Mouse (Mus musculus) kidney, embryonic 15.5 days (tissue): ENCODE measurements around the gene Kif17. TPM values are rescaled to one million over a fixed set of nuclear protein-coding genes. Genes with fewer than 3 reads are reported as not detected.

Experiments used
- ATAC-seq: fragments of 200-750 bp; cut with Nextera tagmentation; replicated peaks from 2 replicates; pipeline ENCODE4 v1.8.0; 2017; ENCODE audit warnings: moderate TSS enrichment; ENCODE audit not compliant: low FRiP score
- H3K27ac ChIP-seq: fragments of 300-500 bp; sonication (generic); 2 replicates; pipeline ENCODE4 v1.5.1; 2015; ENCODE audit warnings: mild to moderate bottlenecking, inconsistent platforms
- H3K27me3 ChIP-seq: fragments of 300-500 bp; sonication (generic); 2 replicates; pipeline ENCODE4 v1.6.1; 2015; ENCODE audit warnings: inconsistent platforms
- H3K36me3 ChIP-seq: fragments of 300-500 bp; sonication (generic); 2 replicates; pipeline ENCODE4 v1.6.1; 2015; ENCODE audit warnings: inconsistent platforms
- H3K4me1 ChIP-seq: fragments of 300-500 bp; sonication (generic); 2 replicates; pipeline ENCODE4 v1.6.1; 2015; ENCODE audit warnings: inconsistent platforms
- H3K4me2 ChIP-seq: fragments of 300-500 bp; sonication (generic); 2 replicates; pipeline ENCODE4 v1.6.1; 2015; ENCODE audit warnings: moderate library complexity, mild to moderate bottlenecking, inconsistent platforms
- H3K4me3 ChIP-seq: fragments of 300-500 bp; sonication (generic); replicated peaks from 2 replicates; pipeline ENCODE4 v1.5.1; 2015; ENCODE audit warnings: mild to moderate bottlenecking, inconsistent platforms
- H3K9ac ChIP-seq: fragments of 300-500 bp; sonication (generic); 2 replicates; pipeline ENCODE4 v1.6.1; 2015; ENCODE audit warnings: mild to moderate bottlenecking, inconsistent platforms
- H3K9me3 ChIP-seq: fragments of 300-500 bp; sonication (generic); replicated peaks from 2 replicates; pipeline ENCODE4 v1.6.1; 2016; ENCODE audit warnings: inconsistent platforms
- WGBS: fragments of 180-500 bp; shearing (Covaris S2); methylation state at CpG from one replicate; pipeline ENCODE4 v1.1.7; 2015; ENCODE audit warnings: mixed read lengths; 5-methylcytosine and 5-hydroxymethylcytosine counted together
- microRNA-seq: library from miRNA; unstranded; fragments of <30 nt; microRNA quantifications from one replicate; pipeline ENCODE4, GENCODE M21; 2016
- polyA plus RNA-seq: library from polyadenylated mRNA; unstranded; fragments of >200 nt; fragmentation: Nextera tagmentation; extraction: Ambion mirVana; gene quantifications from 2 replicates; pipeline ENCODE4 v1.2.1, GENCODE M21; 2015

Gene Kif17
- polyA plus RNA-seq, 1 experiment from 2014 or later: 2.0 TPM

DNA sequence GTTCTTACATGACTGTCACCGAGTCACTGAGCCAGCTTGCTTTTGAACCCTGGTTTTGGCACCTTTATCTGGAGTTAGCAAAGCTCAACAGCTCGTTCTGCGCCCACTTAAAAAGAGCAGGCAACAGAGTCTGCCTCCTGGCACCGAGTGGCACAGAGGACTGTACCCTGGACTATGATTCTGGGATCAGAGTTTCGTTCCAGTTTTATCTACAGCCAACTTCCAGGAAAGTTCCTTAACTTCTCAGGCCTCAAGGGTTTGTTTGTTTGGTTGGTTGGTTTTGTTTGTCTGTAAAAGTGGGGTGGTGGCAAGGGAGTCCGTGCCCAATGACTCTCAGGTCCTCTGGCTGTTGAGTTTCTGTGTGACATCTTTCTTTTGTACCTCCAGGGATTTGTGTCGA is 98.5 kb downstream of the Kif17 start:
- Histone ChIP-seq H3K4me2 (no peak overlapping the region), H3K9me3 (0 out of 2 replicates have a peak, but pooled peaks cover 4% of the 10 kb centered on the region), H3K9ac (no peak overlapping the region), H3K27me3 (no peaks in the 10 kb centered on the region), H3K36me3 (no peaks in the 10 kb centered on the region), H3K4me1 (peaks cover 7% of the 10 kb centered on the region), H3K4me3 (no peak overlapping the region), H3K27ac (no peak overlapping the region)
- 79% methylated on average over 7 of the region's 7 CpGs for WGBS
- ATAC-seq: no peak

Small RNA genes lying within 50 kb of the gene (microRNA-seq; reads per million reads assigned to microRNA genes)
- gene Gm27646 (not detected), gene Mir7019 (not detected)

Other genes starting within 250 kb of the Kif17 start
- 155 and 161 TPM in 2 replicates for gene Hp1bp3, start 34.1 kb upstream of the Kif17 start, polyA plus RNA-seq
- 0.42 and 0.77 TPM in 2 replicates for gene Sh2d5, start within 50 bp of the Kif17 start, polyA plus RNA-seq
- 365 and 386 TPM in 2 replicates for gene Ddost, start 54.3 kb downstream of the Kif17 start, polyA plus RNA-seq
- 47.5 and 50.3 TPM in 2 replicates for gene Pink1, start 75.9 kb downstream of the Kif17 start, polyA plus RNA-seq
- gene Cda, start 117.6 kb downstream of the Kif17 start, polyA plus RNA-seq: 21.3 and 22.0 TPM in 2 replicates
- gene Fam43b, start 146.1 kb downstream of the Kif17 start, polyA plus RNA-seq: not detected in 2 replicates
- 21.6 and 23.8 TPM in 2 replicates for gene Mul1, start 184.2 kb downstream of the Kif17 start, polyA plus RNA-seq
- 7.6 and 8.3 TPM in 2 replicates for gene Camk2n1, start 203.9 kb downstream of the Kif17 start, polyA plus RNA-seq